Mouse (Mus musculus): Measurements from ENCODE around the gene Pam.
A peak's percentile ranks its signal among the peaks of the same experiment; 100 is the strongest.

Gene Pam

GRCm38 (mm10) chr1:97788490-97788889 is 307.0 kb downstream of the Pam start:
- TF ChIP-seq NANOG (IDR thresholded peaks at IDR 0.05; ENCODE audit: borderline replicate concordance, low read length) (no peak), CTCF (conservative IDR thresholded peaks at IDR 0.05; ENCODE audit: low read length) (no peak), POU5F1 (IDR thresholded peaks at IDR 0.05; ENCODE audit: borderline replicate concordance, low read length) (no peak)
- no peak overlapping the region for H3K4me3 ChIP-seq (replicated peaks; ENCODE audit: low read length)
- H3K4me1 ChIP-seq (replicated peaks; ENCODE audit: low read depth, low read length) = no peaks in the 10 kb centered on the region
- no peaks in the 10 kb centered on the region for H3K27me3 ChIP-seq (ENCODE audit: insufficient read depth, low read length)
- no peaks in the 10 kb centered on the region for H3K9me3 ChIP-seq (ENCODE audit: low read length)
- peaks cover 10% of the 10 kb centered on the region for H3K36me3 ChIP-seq (ENCODE audit: insufficient read depth, low read length)

GRCm38 (mm10) chr1:97787674-97788073 is 307.8 kb downstream of the Pam start:
- Histone ChIP-seq H3K4me1 (replicated peaks; ENCODE audit: low read depth, low read length) (no peaks in the 10 kb centered on the region), H3K9me3 (ENCODE audit: low read length) (no peaks in the 10 kb centered on the region), H3K36me3 (ENCODE audit: insufficient read depth, low read length) (peaks cover 10% of the 10 kb centered on the region), H3K4me3 (replicated peaks; ENCODE audit: low read length) (no peak overlapping the region), H3K27me3 (ENCODE audit: insufficient read depth, low read length) (no peaks in the 10 kb centered on the region)
- TF ChIP-seq POU5F1 (IDR thresholded peaks at IDR 0.05; ENCODE audit: borderline replicate concordance, low read length) = no peak

GRCm38 (mm10) chr1:97785685-97786393 is 309.6 kb downstream of the Pam start:
- Histone ChIP-seq H3K36me3 (ENCODE audit: insufficient read depth, low read length) (peaks cover 10% of the 10 kb centered on the region), H3K4me3 (replicated peaks; ENCODE audit: low read length) (no peak overlapping the region), H3K9me3 (ENCODE audit: low read length) (no peaks in the 10 kb centered on the region), H3K27me3 (ENCODE audit: insufficient read depth, low read length) (no peaks in the 10 kb centered on the region), H3K4me1 (replicated peaks; ENCODE audit: low read depth, low read length) (no peaks in the 10 kb centered on the region)
- no peak for TF ChIP-seq CTCF (conservative IDR thresholded peaks at IDR 0.05; ENCODE audit: low read length)
- no peak for TF ChIP-seq POU5F1 (IDR thresholded peaks at IDR 0.05; ENCODE audit: borderline replicate concordance, low read length)
- no peak for TF ChIP-seq NANOG (IDR thresholded peaks at IDR 0.05; ENCODE audit: borderline replicate concordance, low read length)

GRCm38 (mm10) chr1:97784928-97785327 is 310.5 kb downstream of the Pam start:
- no peak overlapping the region for H3K4me3 ChIP-seq (replicated peaks; ENCODE audit: low read length)
- no peak for TF ChIP-seq POU5F1 (IDR thresholded peaks at IDR 0.05; ENCODE audit: borderline replicate concordance, low read length)
- TF ChIP-seq NANOG (IDR thresholded peaks at IDR 0.05; ENCODE audit: borderline replicate concordance, low read length) = no peak
- no peak for TF ChIP-seq CTCF (conservative IDR thresholded peaks at IDR 0.05; ENCODE audit: low read length)
- no peaks in the 10 kb centered on the region for H3K27me3 ChIP-seq (ENCODE audit: insufficient read depth, low read length)
- H3K9me3 ChIP-seq (ENCODE audit: low read length) = no peaks in the 10 kb centered on the region
- no peaks in the 10 kb centered on the region for H3K4me1 ChIP-seq (replicated peaks; ENCODE audit: low read depth, low read length)
- H3K36me3 ChIP-seq (ENCODE audit: insufficient read depth, low read length) = peaks cover 10% of the 10 kb centered on the region

GRCm38 (mm10) chr1:97781674-97782073 is 313.8 kb downstream of the Pam start:
- TF ChIP-seq POU5F1 (IDR thresholded peaks at IDR 0.05; ENCODE audit: borderline replicate concordance, low read length) = no peak
- no peak for TF ChIP-seq NANOG (IDR thresholded peaks at IDR 0.05; ENCODE audit: borderline replicate concordance, low read length)
- no peak for TF ChIP-seq CTCF (conservative IDR thresholded peaks at IDR 0.05; ENCODE audit: low read length)
- no peak overlapping the region for H3K4me3 ChIP-seq (replicated peaks; ENCODE audit: low read length)
- no peaks in the 10 kb centered on the region for H3K27me3 ChIP-seq (ENCODE audit: insufficient read depth, low read length)
- peaks cover 10% of the 10 kb centered on the region for H3K36me3 ChIP-seq (ENCODE audit: insufficient read depth, low read length)
- no peaks in the 10 kb centered on the region for H3K4me1 ChIP-seq (replicated peaks; ENCODE audit: low read depth, low read length)
- no peaks in the 10 kb centered on the region for H3K9me3 ChIP-seq (ENCODE audit: low read length)

- no peaks in the 10 kb centered on the region for H3K27me3 ChIP-seq (ENCODE audit: insufficient read depth, low read length)
- H3K4me3 ChIP-seq (replicated peaks; ENCODE audit: low read length) = no peak overlapping the region
- H3K4me1 ChIP-seq (replicated peaks; ENCODE audit: low read depth, low read length) = peaks cover 7% of the 10 kb centered on the region
- H3K36me3 ChIP-seq (ENCODE audit: insufficient read depth, low read length) = no peaks in the 10 kb centered on the region
- TF ChIP-seq POU5F1 (IDR thresholded peaks at IDR 0.05; ENCODE audit: borderline replicate concordance, low read length) (no peak), NANOG (IDR thresholded peaks at IDR 0.05; ENCODE audit: borderline replicate concordance, low read length) (no peak), CTCF (conservative IDR thresholded peaks at IDR 0.05; ENCODE audit: low read length) (no peak)
- H3K9me3 ChIP-seq (ENCODE audit: low read length) = no peaks in the 10 kb centered on the region
Observed at GRCm38 (mm10) chr1:97773973-97774372, 321.5 kb downstream of the Pam start.

GRCm38 (mm10) chr1:97773362-97773761 is 322.1 kb downstream of the Pam start:
- peaks cover 12% of the 10 kb centered on the region for H3K4me1 ChIP-seq (replicated peaks; ENCODE audit: low read depth, low read length)
- H3K27me3 ChIP-seq (ENCODE audit: insufficient read depth, low read length) = no peaks in the 10 kb centered on the region
- no peaks in the 10 kb centered on the region for H3K36me3 ChIP-seq (ENCODE audit: insufficient read depth, low read length)
- H3K9me3 ChIP-seq (ENCODE audit: low read length) = no peaks in the 10 kb centered on the region
- TF ChIP-seq CTCF (conservative IDR thresholded peaks at IDR 0.05; ENCODE audit: low read length) (no peak), NANOG (IDR thresholded peaks at IDR 0.05; ENCODE audit: borderline replicate concordance, low read length) (no peak), POU5F1 (IDR thresholded peaks at IDR 0.05; ENCODE audit: borderline replicate concordance, low read length) (no peak)
- no peak overlapping the region for H3K4me3 ChIP-seq (replicated peaks; ENCODE audit: low read length)

- TF ChIP-seq NANOG (IDR thresholded peaks at IDR 0.05; ENCODE audit: borderline replicate concordance, low read length) = no peak
- no peak; the same call in 1 of the 2 replicates for TF ChIP-seq CTCF (conservative IDR thresholded peaks at IDR 0.05; ENCODE audit: low read length)
- TF ChIP-seq POU5F1 (IDR thresholded peaks at IDR 0.05; ENCODE audit: borderline replicate concordance, low read length) = no peak
- no peak overlapping the region for H3K4me3 ChIP-seq (replicated peaks; ENCODE audit: low read length)
- no peaks in the 10 kb centered on the region for H3K27me3 ChIP-seq (ENCODE audit: insufficient read depth, low read length)
- no peaks in the 10 kb centered on the region for H3K9me3 ChIP-seq (ENCODE audit: low read length)
- H3K4me1 ChIP-seq (replicated peaks; ENCODE audit: low read depth, low read length) = peaks cover 18% of the 10 kb centered on the region
- H3K36me3 ChIP-seq (ENCODE audit: insufficient read depth, low read length) = no peaks in the 10 kb centered on the region
Observed at GRCm38 (mm10) chr1:97771727-97772126, 323.7 kb downstream of the Pam start.

- no peaks in the 10 kb centered on the region for H3K27me3 ChIP-seq (ENCODE audit: insufficient read depth, low read length)
- no peaks in the 10 kb centered on the region for H3K9me3 ChIP-seq (ENCODE audit: low read length)
- H3K4me1 ChIP-seq (replicated peaks; ENCODE audit: low read depth, low read length) = peaks cover 19% of the 10 kb centered on the region
- no peaks in the 10 kb centered on the region for H3K36me3 ChIP-seq (ENCODE audit: insufficient read depth, low read length)
- peak overlapping the region; percentile 98 for H3K4me3 ChIP-seq (replicated peaks; ENCODE audit: low read length)
- no peak for TF ChIP-seq POU5F1 (IDR thresholded peaks at IDR 0.05; ENCODE audit: borderline replicate concordance, low read length)
- TF ChIP-seq NANOG (IDR thresholded peaks at IDR 0.05; ENCODE audit: borderline replicate concordance, low read length) = no peak
- TF ChIP-seq CTCF (conservative IDR thresholded peaks at IDR 0.05; ENCODE audit: low read length) = no peak
Observed at GRCm38 (mm10) chr1:97771118-97771517, 324.3 kb downstream of the Pam start.

All from E14TG2a.4 (cell line).